Mouse (Mus musculus) embryo, embryonic 11 days (tissue): ENCODE measurements around the gene Cmbl.

Experiments used
- DNase-seq: peaks from one replicate; pipeline ENCODE4 v3.0.0-alpha.2; 2015

Cmbl gene

GRCm38 (mm10) chr15:31565184-31565583 lies at the start of gene Cmbl:
Gene Cmbl (plus strand): TSS chr15:31565389.
- no peak for DNase-seq

- no peak for DNase-seq
Measured at GRCm38 (mm10) chr15:31517186-31517585, 48.0 kb upstream of the Cmbl start.

GRCm38 (mm10) chr15:31518371-31518770 lies 46.8 kb upstream of the Cmbl start:
- no peak for DNase-seq

GRCm38 (mm10) chr15:31519000-31519399 lies 46.2 kb upstream of the Cmbl start:
- no peak for DNase-seq

- DNase-seq: no peak
Measured at GRCm38 (mm10) chr15:31526463-31526862, 38.7 kb upstream of the Cmbl start.

GRCm38 (mm10) chr15:31528477-31528876 lies 36.7 kb upstream of the Cmbl start:
- DNase-seq: no peak

- DNase-seq: no peak
Measured at GRCm38 (mm10) chr15:31529103-31529502, 36.1 kb upstream of the Cmbl start.

- DNase-seq: peak; percentile 50
Measured at GRCm38 (mm10) chr15:31529811-31530658, 35.2 kb upstream of the Cmbl start.

- DNase-seq: peak; percentile 96
Measured at GRCm38 (mm10) chr15:31530659-31531445, 34.3 kb upstream of the Cmbl start, which contains the start of gene March6. Gene March6 (minus strand): TSS chr15:31531053.

GRCm38 (mm10) chr15:31531446-31532330 lies 33.5 kb upstream of the Cmbl start:
- DNase-seq: no peak

- DNase-seq: no peak
Measured at GRCm38 (mm10) chr15:31532331-31533021, 32.7 kb upstream of the Cmbl start.

- no peak for DNase-seq
Measured at GRCm38 (mm10) chr15:31533529-31533928, 31.7 kb upstream of the Cmbl start.

- no peak for DNase-seq
Measured at GRCm38 (mm10) chr15:31534421-31535258, 30.5 kb upstream of the Cmbl start.

- DNase-seq: peak; percentile 26
Measured at GRCm38 (mm10) chr15:31535259-31535855, 29.8 kb upstream of the Cmbl start.

- peak; percentile 82 for DNase-seq
Measured at GRCm38 (mm10) chr15:31536051-31536737, 29.0 kb upstream of the Cmbl start.

GRCm38 (mm10) chr15:31537706-31538105 lies 27.5 kb upstream of the Cmbl start:
- DNase-seq: no peak

- no peak for DNase-seq
Measured at GRCm38 (mm10) chr15:31538346-31538745, 26.8 kb upstream of the Cmbl start.

GRCm38 (mm10) chr15:31539643-31540512 lies 25.3 kb upstream of the Cmbl start:
- DNase-seq: no peak

GRCm38 (mm10) chr15:31540513-31540802 lies 24.7 kb upstream of the Cmbl start:
- no peak for DNase-seq
